Mouse (Mus musculus) left cerebral cortex, adult 8-10 months (tissue): ENCODE data around the gene Gm49337. TPM values are rescaled to one million over a fixed set of nuclear protein-coding genes. Genes with fewer than 3 reads are reported as not detected.
A peak's percentile ranks its signal among the peaks of the same experiment; 100 is the strongest.

Experiments used
- DNase-seq, 2 experiments: peaks; one replicate each; pipeline ENCODE4 v3.0.0; 2022; ENCODE audit warnings: low spot score in 2 of 2
- total RNA-seq, 4 experiments: library from RNA; stranded (reverse); gene quantifications; 2 replicates each; pipeline ENCODE4 v1.2.4; 2022

Gene Gm49337
- under 1 TPM in 1 of 4 experiments, not detected in 3; 0.53 TPM for total RNA-seq

GRCm38 (mm10) chr4:116173072-116173471 lies at the start of gene Gm49337, which contains the start of gene 1700042G07Rik:
TSS of gene Gm49337 (plus strand) at chr4:116173384.
TSS of gene 1700042G07Rik (plus strand) at chr4:116173372.
- no peak for DNase-seq

DNA sequence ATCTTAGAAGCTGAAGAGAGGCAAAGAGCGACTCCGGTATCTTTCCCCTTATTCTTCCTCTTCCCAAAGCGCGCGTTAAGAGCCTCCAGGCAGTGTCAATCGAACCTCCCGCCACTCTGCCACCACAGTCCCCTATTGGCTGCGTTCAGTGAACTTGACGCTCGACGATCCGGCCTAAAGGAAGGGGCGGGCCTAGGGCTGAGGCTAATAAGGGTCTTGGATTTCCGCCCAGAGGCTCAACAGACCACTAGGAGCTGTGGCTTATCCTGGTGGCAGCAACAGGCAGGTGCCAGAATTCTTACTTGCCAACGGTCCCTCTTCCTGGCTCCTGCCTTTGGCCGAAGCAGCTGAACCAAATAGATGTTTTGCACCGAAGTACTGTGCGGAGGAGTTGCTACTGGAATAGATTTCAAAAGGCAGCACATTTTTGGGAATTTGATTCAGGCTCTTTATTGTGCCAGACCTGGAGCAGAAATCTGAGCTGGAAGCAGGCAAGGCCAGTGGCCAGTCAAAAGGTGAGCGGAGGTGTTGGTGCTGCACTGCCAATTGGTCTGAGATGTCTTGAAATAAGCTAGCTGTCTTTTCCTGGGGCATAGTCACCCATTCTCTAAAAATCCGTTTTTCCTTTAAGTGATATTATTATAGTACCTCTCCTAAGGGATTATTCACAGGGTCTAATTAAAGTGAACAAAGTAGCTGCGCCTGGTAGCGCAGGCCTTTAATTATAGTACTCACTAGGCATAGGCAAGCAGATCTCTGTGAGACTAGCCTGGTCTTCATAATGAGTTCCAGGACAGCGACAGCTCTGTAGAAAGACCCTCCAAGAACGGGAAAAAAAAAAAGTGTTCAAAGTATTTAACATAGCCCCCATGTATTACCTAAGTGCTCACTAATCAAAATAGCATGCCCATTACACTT lies 49.3 kb upstream of the Gm49337 start, which contains the start of the genes Rad54l and Pomgnt1:
Rad54l (minus strand) TSS at position 89 of the 918 bp plus-strand sequence.
Pomgnt1 (plus strand) TSS at position 239 of the 918 bp plus-strand sequence.
- peak in 1 of 2 experiments; percentile 67 for DNase-seq

- no peak for DNase-seq
Measured at GRCm38 (mm10) chr4:116125803-116126386, 47.3 kb upstream of the Gm49337 start.

GRCm38 (mm10) chr4:116127956-116128355 lies 45.2 kb upstream of the Gm49337 start:
- DNase-seq = no peak

- no peak for DNase-seq
Measured at GRCm38 (mm10) chr4:116133126-116133525, 40.1 kb upstream of the Gm49337 start.

DNA sequence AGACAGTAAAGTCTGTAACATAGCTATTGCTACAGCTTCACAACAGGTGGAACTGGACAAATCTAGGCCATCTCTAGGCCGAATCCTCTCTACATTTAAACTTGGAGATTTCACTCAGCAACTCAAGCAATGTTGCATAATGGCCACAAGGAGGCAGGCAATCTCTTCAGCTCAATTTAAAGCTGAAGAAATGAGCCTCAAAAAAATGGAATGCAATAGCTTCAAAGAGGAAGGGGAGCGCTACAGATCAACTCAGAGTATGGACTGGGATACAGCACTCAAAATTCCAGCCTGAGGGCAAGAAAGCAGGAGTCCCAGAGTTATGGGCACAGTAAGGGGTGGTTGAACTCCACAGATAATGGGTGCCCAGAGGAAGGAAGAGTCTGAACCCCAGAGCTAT lies 38.2 kb upstream of the Gm49337 start:
- DNase-seq = no peak

DNA sequence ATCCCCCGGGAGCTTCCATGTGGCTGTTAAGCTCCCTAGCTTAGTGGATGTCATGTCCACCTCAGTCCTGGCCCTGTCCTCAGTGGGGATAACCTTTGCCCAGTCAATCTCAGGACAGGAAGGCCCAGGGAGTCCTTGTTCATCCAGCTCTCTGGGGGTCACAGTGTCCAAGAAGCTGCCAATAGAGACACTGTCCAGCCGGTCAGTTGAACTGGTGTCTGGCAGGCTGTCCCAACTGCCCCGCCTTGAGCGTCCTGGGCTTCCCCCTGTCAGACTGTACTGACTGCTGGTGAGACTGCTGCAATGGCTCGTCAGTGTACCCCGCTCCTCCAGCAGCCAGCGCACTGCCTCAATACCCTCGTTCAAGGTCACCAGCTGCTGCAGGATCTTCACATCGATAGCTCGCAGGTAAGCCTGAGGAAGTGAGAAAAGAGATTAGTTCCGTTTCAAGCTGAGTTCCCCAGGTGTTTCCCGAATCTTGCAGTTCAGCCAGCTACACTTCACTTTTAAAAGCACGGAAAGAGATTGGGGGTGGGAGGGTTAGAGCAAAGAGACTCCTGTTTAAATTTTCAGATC lies 35.7 kb upstream of the Gm49337 start:
- no peak for DNase-seq

DNA sequence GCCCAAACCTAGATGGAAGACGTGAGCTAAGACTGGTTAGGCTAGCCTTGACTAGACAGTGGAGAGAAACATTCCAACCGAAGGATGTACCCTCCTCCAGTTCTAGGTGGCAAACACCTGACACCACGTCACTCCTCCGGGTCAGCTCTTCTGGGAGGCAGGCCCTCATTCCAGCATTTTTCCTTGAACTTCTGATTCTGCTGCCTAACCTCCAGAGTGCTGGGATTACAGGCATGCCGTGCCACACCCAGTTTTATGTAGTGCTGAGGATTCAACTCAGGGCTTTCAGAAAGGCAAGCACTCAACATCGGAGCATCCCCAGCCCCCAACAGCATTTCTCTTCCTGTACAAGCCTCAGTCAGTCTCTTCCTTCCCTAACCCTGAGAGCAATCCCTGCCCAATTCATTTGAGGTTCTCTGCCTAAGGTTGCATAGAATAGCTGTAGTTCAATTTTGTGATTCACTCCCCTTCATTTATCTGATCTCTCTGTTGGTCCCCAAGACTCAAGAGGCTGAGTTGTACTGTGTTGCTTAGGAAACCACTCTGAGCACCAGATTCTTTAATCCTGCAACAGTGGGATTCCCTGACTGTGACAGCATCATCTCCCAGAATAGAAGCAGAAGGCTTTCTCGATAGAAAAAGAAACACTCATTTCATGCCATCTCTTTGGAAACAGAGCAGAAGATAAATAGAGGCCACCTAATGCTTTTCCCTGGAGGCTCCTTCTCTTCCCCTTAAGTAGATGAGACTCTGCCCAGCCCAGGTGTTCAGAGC lies 32.2 kb upstream of the Gm49337 start:
- no peak for DNase-seq

- no peak for DNase-seq
Measured at GRCm38 (mm10) chr4:116141736-116142135, 31.4 kb upstream of the Gm49337 start.

- DNase-seq = no peak
Measured at GRCm38 (mm10) chr4:116142269-116142668, 30.9 kb upstream of the Gm49337 start.

- DNase-seq = no peak
Measured at GRCm38 (mm10) chr4:116143317-116143811, 29.8 kb upstream of the Gm49337 start.

DNA sequence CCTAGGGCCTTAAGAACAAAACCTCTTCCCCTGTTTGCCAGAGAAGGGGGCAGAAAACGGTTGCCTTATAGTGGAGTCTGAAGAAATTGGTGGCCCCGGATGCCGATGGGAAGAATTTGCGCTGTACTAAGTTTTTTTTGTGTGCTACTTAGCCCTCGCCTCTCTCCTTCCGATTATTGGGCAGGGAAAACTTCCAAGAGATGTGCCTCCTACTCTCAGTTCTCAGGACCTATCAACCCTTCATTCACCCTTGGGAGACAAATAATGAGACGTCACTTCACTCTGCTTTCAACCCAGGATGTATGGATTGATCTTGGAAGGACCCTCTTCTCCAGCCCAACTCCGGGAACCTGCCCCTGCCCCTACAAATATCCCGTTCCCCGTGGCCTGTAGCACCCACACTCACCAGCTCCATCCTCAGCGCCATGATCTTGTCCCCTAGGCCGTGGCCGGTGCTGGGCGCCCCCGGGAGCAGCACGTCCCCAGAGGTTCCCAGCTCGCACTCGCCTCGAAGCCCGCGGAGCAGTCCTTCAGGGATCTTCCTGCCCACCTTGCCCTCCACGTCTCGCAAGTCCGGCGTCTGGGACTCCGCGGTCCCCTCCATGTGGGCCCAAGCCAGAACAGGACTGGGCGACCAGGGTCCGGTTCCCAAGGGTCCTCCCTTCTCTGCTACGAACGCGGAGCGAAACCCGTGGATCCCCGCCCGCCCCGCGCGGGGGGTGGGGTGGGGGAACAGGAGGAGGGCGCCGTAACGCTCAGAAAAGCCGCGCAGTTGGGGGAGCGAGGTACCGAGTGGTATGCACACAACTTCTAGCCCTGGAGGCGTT lies 29.1 kb upstream of the Gm49337 start:
- DNase-seq = peak in 1 of 2 experiments; percentile 70

- no peak for DNase-seq
Measured at GRCm38 (mm10) chr4:116149812-116150155, 23.4 kb upstream of the Gm49337 start.

- DNase-seq = no peak
Measured at GRCm38 (mm10) chr4:116150156-116150861, 22.9 kb upstream of the Gm49337 start.

GRCm38 (mm10) chr4:116150862-116151221 lies 22.3 kb upstream of the Gm49337 start:
- no peak for DNase-seq

DNA sequence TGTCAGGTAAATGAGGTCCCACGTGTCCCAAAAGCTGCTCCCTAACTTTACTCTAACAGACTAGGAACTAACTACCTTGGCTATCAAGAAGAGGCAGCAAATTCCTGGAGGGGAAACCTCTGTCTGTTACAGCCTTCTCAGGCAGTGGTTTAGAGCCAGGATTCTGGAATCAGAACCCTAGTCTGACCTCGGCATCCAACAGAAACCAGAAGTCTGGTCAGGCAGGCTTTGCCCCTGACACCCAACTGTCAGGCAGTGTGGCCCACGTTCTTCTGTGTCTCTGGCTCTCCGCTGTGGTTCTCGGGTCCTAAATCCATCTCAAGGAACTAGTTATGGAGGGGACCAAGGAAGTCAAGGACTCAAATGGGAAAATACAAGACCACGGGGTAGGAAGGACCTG lies 21.9 kb upstream of the Gm49337 start, which contains the start of gene Lurap1:
Lurap1 (minus strand) TSS at position 101 of the 400 bp plus-strand sequence.
- no peak for DNase-seq

DNA sequence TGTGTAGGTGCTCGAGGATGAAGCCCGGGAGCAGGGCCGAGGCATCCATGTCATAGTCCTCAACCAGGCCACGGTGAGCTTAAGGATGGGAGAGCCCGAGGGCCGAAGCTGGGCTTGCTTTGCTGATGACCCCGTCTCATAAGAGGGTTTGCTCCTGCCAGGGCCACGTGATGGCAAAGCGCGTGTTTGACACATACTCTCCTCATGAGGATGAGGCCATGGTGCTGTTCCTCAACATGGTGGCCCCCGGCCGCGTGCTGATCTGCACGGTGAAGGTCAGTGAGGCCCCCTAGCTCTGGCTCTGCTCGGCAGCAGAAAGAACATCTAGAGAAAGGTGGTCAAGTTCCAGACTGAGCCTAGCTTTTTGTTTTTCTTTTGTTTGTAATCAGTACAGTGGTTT lies 20.5 kb upstream of the Gm49337 start:
- no peak for DNase-seq

DNA sequence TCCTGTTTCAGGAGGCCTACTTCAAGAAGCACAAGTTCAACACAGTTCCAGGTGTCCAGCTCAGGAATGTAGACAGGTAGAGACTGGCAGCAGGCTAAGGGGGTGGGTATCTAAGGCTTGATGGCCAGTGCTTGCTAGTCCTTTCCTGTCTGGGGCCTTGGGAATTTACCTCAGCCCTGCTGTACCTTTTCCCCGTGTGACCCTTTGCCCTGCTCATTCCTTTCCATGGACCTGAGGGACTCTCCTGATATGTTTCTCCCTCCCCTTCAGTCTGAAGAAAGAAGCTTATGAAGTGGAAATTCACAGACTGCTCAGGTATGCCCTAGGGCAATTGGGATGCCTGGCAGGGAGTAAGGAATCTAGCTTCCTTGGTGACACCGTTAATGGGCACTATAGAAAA lies 15.3 kb upstream of the Gm49337 start:
- DNase-seq = no peak

GRCm38 (mm10) chr4:116159912-116160311 lies 13.3 kb upstream of the Gm49337 start:
- DNase-seq = no peak

- DNase-seq = peak in 1 of 2 experiments; percentile 91
Measured at GRCm38 (mm10) chr4:116160769-116161168, 12.4 kb upstream of the Gm49337 start.
